Mouse (Mus musculus) cerebral cortex, adult 2 months (tissue): ENCODE data around the gene Txnrd1.

ENCODE experiments used
- WGBS: fragments of 180-500 bp; shearing (Covaris S2); methylation state at CpG from one replicate; pipeline ENCODE4 v1.1.7; 2018; 5-methylcytosine and 5-hydroxymethylcytosine counted together

Txnrd1 gene

GRCm38 (mm10) chr10:82833926-82834325 is at the start of gene Txnrd1:
TSS of gene Txnrd1 (plus strand) at chr10:82833951.
- 87% methylated on average over 9 of the region's 9 CpGs for WGBS

- 86% methylated on average over 5 of the region's 5 CpGs for WGBS
Measured at GRCm38 (mm10) chr10:82790504-82790903, 43.2 kb upstream of the Txnrd1 start.

- WGBS, result 97% methylated on average over 3 of the region's 3 CpGs
Measured at GRCm38 (mm10) chr10:82791713-82792112, 42.0 kb upstream of the Txnrd1 start.

GRCm38 (mm10) chr10:82792311-82792710 is 41.4 kb upstream of the Txnrd1 start:
- WGBS, result 79% methylated on average over 2 of the region's 2 CpGs

GRCm38 (mm10) chr10:82795071-82795731 is 38.5 kb upstream of the Txnrd1 start:
- 11% methylated on average over 15 of the region's 15 CpGs for WGBS

- whole genome bisulfite sequencing, result 29% methylated on average over 8 of the region's 8 CpGs
Measured at GRCm38 (mm10) chr10:82795767-82796166, 38.0 kb upstream of the Txnrd1 start.

- 39% methylated on average over 12 of the region's 12 CpGs for WGBS
Measured at GRCm38 (mm10) chr10:82796471-82797118, 37.2 kb upstream of the Txnrd1 start.

- WGBS, result 88% methylated on average over 4 of the region's 4 CpGs
Measured at GRCm38 (mm10) chr10:82797119-82797491, 36.6 kb upstream of the Txnrd1 start.

GRCm38 (mm10) chr10:82798312-82798933 is 35.3 kb upstream of the Txnrd1 start:
- WGBS, result 73% methylated on average over 11 of the region's 11 CpGs

- WGBS, result 82% methylated on average over 5 of the region's 5 CpGs
Measured at GRCm38 (mm10) chr10:82800094-82800493, 33.7 kb upstream of the Txnrd1 start.

GRCm38 (mm10) chr10:82804396-82804795 is 29.4 kb upstream of the Txnrd1 start:
- 75% methylated on average over 3 of the region's 3 CpGs for WGBS

- 91% methylated on average over 6 of the region's 6 CpGs for WGBS
Measured at GRCm38 (mm10) chr10:82805111-82805510, 28.6 kb upstream of the Txnrd1 start.

GRCm38 (mm10) chr10:82806414-82806813 is 27.3 kb upstream of the Txnrd1 start:
- 89% methylated on average over 8 of the region's 8 CpGs for WGBS

- 85% methylated on average over 7 of the region's 7 CpGs for WGBS
Measured at GRCm38 (mm10) chr10:82807238-82807637, 26.5 kb upstream of the Txnrd1 start.

GRCm38 (mm10) chr10:82808155-82808554 is 25.6 kb upstream of the Txnrd1 start:
- 64% methylated on average over 6 of the region's 6 CpGs for WGBS

- 86% methylated on average over 8 of the region's 8 CpGs for WGBS
Measured at GRCm38 (mm10) chr10:82808891-82809290, 24.9 kb upstream of the Txnrd1 start.

- 49% methylated on average over 3 of the region's 3 CpGs for WGBS
Measured at GRCm38 (mm10) chr10:82809352-82809751, 24.4 kb upstream of the Txnrd1 start.

GRCm38 (mm10) chr10:82811855-82812431 is 21.8 kb upstream of the Txnrd1 start:
- WGBS, result 5% methylated on average over 50 of the region's 52 CpGs

- WGBS, result 50% methylated on average over 19 of the region's 19 CpGs
Measured at GRCm38 (mm10) chr10:82814096-82814970, 19.4 kb upstream of the Txnrd1 start.

GRCm38 (mm10) chr10:82816441-82816840 is 17.3 kb upstream of the Txnrd1 start:
- WGBS, result 95% methylated on average over 9 of the region's 9 CpGs

GRCm38 (mm10) chr10:82817514-82817913 is 16.2 kb upstream of the Txnrd1 start:
- WGBS, result 83% methylated on average over 3 of the region's 3 CpGs

GRCm38 (mm10) chr10:82817936-82818335 is 15.8 kb upstream of the Txnrd1 start:
- 70% methylated on average over 9 of the region's 9 CpGs for WGBS
